12 mouse cellular contexts compared by ENCODE assay signal in genomic region chr14:29273890-29274289, GRCm38 (mm10).
"Had no signal": no experiment of that assay in that cellular context is flagged by ENCODE, and none has a peak within 500 bp of the region (broad histone marks: within the 10 kb centered on the region; RNA-seq: fewer than 3 reads in every experiment).

No protein-coding gene starts in this region.

- DNase-seq: retina, postnatal 1 day; right cerebral cortex, adult 18-20 months; right cerebral cortex, postnatal 14 days; right cerebral cortex, postnatal 25 days; right cerebral cortex, postnatal 4 days; spleen, adult 18-20 months; thymus, adult 18-20 months; thymus, adult 2 months; thymus, postnatal 14 days; thymus, postnatal 25 days; thymus, postnatal 36 days; thymus, postnatal 4 days had no signal
